Mouse (Mus musculus) adrenal gland, postnatal 10 days (tissue): ENCODE data around the gene Nmnat1. TPM values are rescaled to one million over a fixed set of nuclear protein-coding genes. Genes with fewer than 3 reads are reported as not detected.
A peak's percentile ranks its signal among the peaks of the same experiment; 100 is the strongest.
"Not testable (repeated sequence)": the region's sequence is repeated elsewhere in the genome, so short reads cannot be mapped to it uniquely, and the experiment has no call there.

Source experiments
- DNase-seq: peaks from one replicate; pipeline ENCODE4 v3.0.0; 2021; ENCODE audit warnings: mixed read lengths
- total RNA-seq, 2 experiments: library from RNA; stranded (reverse); gene quantifications; 2 replicates each; pipeline ENCODE4 v1.2.3; 2021

The Nmnat1 gene
- total RNA-seq, 2 experiments from 2014 or later = 15.2 TPM

DNA sequence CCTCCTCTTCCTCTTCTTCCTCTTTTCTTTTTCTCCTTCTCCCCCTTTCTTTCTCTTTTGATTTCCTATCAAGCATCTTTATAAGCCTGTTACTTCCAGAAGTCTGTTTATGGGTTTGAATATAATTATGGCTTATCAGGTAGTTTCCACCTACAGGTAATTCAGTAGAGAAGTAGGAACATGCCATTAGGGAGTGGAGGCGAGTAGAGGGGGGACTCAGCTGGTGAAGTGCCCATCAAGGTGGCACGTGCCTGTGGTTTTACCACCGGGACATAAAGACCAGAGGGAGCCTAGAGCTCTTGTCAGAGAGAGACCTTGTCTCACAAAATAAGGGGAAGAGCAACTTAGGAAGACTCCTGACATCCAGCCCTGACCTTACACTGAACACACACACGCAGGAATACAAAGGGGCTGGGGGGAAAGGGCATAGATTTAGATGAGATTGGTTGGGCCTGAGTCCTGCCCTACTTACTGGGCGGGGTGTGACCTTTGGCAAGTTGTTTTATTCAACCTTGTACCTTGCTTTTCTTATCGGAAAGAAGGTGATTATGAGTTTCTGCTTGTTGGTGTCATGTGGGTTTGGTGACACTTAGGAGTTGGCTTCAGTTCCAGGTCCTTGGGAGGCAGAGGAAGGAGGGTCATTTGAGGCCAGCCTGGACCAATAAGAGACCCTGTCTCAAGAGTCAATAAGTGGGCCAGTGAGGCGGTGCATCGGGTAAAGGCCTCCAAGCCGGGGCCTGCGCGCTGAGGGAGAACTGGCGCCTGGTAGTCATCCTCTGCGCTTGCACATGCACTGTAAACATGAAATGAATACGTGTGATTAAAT, 4.6 kb upstream of the Nmnat1 start:
- no peak for DNase-seq

GRCm38 (mm10) chr4:149487729-149488128, 2.7 kb upstream of the Nmnat1 start:
- DNase-seq = no peak

- DNase-seq = peak; percentile 40
These were observed 814 bp upstream of the Nmnat1 start for GRCm38 (mm10) chr4:149485825-149486206.

- DNase-seq = peak; percentile 65
These were observed 436 bp downstream of the Nmnat1 start for GRCm38 (mm10) chr4:149484566-149484965.

GRCm38 (mm10) chr4:149477078-149477477, 7.9 kb downstream of the Nmnat1 start, which contains the start of gene Tmem274:
Tmem274 (plus strand) TSS chr4:149477378.
- DNase-seq = no peak

- no peak for DNase-seq
These were observed 9.9 kb downstream of the Nmnat1 start for GRCm38 (mm10) chr4:149475096-149475495.

GRCm38 (mm10) chr4:149469557-149469956, 15.4 kb downstream of the Nmnat1 start:
- no peak for DNase-seq

DNA sequence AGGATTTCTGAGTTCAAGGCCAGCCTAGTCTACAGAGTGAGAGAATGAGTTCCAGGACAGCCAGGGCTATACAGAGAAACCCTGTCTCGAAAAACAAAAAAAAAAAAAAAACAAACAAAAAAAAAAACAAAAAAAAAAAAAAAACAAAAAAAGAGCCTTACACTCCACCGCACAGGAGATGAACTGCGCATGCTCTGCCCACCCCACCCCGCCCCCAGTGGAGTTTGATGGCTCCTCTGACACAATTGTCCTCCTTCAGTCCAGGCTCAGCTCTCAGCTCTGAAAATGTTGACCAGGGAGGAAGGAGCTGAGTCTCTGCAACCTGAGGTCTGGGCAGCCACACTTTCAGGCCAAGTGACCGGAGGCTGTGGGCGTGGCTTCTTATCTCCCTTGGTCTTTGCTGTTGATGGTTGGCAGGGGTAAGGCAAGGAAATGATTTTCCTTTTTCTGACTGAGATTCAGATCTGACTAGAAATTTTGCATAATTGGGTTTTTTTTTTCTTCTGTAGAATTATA, 21.5 kb downstream of the Nmnat1 start:
- no peak for DNase-seq

DNA sequence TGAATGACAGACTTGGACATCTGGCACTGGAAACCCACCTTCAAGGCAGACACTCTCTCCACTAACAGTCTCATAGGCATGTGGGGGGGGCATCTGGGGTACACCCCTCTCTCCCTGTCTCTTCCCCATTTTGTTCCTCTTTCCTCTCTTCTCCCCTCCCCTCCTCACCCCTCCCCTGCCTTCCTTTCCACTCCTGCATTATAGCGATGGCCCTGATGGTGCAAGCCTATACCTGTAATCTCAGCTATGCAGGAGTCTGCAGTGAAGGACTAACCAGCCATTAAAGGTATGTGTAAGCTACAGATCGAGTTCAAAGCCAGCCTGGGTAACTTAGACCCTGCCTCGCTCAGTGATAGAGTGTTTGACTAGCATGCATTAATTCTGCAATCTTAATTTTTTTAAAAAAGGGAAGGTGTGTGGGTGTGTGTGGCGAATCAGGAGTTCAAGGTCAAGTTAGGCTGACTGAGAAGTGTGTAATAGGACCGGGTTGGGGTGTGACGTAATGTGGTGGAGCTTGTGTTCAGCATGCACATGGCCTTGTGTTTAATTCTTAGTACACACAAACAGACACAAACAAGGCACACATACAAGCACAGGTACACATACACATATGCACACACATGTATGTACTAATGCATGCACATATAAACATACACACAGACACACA, 22.6 kb downstream of the Nmnat1 start:
- DNase-seq = no peak

- DNase-seq = no peak
These were observed 23.3 kb downstream of the Nmnat1 start for GRCm38 (mm10) chr4:149461579-149462304.

DNA sequence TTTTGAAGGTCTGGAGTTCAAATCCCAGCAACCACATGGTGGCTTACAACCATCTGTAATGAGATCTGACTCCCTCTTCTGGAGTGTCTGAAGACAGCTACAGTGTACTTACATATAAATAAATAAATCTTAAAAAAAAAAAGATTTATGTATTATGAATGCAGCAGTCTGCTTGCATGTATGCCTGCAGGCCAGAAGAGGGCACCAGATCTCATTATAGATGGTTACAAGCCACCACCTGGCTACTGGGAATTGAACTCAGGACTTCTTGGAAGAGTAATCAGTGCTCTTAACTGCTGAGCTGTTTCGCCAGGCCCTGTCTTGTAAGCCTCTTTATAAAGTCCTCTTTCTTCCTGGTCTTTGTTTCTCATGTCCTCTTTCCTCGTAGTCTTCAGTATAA, 24.5 kb downstream of the Nmnat1 start:
- not testable (repeated sequence) for DNase-seq

DNA sequence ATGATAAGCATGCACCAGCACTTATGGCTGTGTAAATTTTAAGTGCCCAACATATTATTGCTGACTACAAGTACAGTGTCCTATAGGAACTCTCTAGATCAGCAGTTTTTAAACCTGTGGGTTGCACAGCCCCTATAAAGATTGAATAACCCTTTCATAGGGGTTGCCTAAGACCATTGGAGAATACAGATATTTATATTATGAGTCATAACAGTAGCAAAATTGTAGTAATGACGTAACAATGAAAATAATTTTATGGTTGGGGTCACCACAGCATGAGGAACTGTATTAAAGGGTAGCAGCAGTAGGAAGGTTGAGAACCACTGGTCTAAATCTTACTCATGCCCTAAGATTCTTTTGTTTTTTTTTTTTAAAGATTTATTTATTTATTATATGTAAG, 25.6 kb downstream of the Nmnat1 start:
- DNase-seq = no peak

DNA sequence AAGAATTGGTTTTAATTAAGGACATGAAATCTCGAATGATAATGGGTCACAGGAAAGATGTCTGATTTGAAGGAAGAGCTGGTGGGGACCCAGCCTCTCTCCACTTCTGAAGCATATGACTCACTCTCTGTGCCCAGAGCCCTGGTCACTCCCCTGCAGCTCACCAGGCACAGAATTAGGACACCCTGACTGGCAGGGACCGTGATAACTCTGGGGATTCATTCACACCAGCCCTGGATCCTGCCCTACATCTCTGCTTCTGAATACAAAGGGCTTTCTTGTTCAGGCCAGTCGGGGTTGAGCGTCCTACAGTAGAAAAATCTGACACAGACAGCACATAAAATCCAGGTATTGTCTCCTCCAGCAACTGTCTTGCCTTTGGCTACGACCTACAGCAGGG, 26.5 kb downstream of the Nmnat1 start:
- no peak for DNase-seq

- DNase-seq = peak; percentile 78
These were observed 27.1 kb downstream of the Nmnat1 start for GRCm38 (mm10) chr4:149457831-149458430.

GRCm38 (mm10) chr4:149457163-149457562, 27.8 kb downstream of the Nmnat1 start:
- not testable (repeated sequence) for DNase-seq

DNA sequence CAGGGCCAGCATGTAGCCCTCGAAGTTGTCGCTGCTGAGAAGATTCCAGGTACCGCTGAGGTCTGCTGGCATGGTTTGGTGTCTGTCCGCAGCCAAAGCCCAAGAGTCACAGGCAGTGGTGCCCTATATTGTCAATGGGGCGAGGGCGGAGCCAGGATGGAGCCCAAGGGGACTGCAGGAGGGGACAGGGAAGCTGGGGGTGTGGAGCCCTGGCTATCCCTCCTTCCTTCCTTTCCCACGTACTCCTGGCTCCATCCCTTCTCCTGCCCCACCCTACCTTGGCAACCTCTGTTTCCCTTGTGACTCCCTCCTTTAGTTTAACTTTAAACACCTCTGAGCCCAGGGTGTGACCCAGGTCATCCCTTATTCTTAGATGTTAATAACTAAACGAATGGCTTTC, 30.1 kb downstream of the Nmnat1 start, which contains the start of gene Rbp7:
Rbp7 (minus strand) TSS at position 100 of the 400 bp plus-strand sequence.
- DNase-seq = no peak

DNA sequence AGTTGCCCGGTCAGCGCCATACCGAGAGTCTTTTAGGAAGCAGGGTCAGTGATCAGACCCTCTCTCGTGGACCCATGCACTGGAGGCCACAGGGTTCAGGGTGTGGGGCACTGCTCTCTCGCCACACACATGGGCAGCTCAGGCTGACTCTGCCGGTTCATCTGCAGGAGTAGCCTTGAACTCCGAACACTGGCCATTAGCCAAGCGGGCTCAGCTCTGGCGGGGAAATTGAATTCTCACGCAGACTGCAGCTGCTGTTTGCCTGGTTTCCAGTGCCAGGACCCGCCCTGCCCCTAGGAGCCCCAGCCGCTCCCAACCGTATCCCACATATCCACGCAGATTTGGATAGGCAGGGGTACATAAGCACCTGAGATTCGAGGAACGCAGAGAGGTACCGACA, 30.7 kb downstream of the Nmnat1 start:
- DNase-seq = peak; percentile 69

GRCm38 (mm10) chr4:149453656-149454055, 31.3 kb downstream of the Nmnat1 start:
- peak; percentile 68 for DNase-seq

DNA sequence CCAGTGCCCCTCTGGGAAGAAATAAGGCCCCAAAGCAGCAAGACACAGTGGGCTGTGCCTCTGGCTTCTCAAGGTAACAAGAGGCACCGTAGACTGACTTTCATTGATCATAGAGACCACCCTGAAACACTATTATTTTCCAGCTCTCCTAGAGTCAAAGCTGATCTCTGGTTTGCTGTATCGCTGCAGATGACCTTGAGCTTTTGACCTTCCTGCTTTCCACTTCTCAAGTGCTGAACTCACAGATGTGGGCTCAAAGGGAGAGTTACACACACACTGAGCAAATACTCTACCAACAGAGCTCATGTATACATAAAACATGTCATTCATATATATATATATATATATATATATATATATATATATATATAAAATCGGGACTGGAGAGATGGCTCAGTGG, 34.4 kb downstream of the Nmnat1 start:
- DNase-seq = no peak

- DNase-seq = no peak
These were observed 38.7 kb downstream of the Nmnat1 start for GRCm38 (mm10) chr4:149446309-149446708.

GRCm38 (mm10) chr4:149445868-149446267, 39.1 kb downstream of the Nmnat1 start:
- peak; percentile 58 for DNase-seq
